Mouse (Mus musculus): ENCODE data around the gene Anks1b.

Anks1b gene

DNA sequence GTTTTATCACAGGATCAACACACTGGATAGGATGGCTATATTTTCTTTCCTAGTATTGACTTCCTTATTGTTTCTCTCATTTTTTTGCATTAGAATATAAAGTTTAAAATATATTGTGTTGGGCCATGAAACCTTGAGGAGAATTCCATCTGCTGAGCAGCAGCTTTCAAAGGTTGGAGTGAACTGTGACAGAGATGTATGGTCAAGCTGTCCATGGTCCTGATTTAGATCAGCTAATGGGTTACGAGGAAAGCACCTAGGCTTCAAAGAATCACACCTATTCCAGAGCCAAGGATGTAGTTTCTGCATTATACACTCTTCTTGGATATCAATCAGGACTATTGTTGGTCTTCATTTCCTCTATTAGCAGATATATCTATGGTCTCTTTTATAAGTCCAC lies 503.3 kb downstream of the Anks1b start:
- CTCF ChIA-PET = no interaction called here

DNA sequence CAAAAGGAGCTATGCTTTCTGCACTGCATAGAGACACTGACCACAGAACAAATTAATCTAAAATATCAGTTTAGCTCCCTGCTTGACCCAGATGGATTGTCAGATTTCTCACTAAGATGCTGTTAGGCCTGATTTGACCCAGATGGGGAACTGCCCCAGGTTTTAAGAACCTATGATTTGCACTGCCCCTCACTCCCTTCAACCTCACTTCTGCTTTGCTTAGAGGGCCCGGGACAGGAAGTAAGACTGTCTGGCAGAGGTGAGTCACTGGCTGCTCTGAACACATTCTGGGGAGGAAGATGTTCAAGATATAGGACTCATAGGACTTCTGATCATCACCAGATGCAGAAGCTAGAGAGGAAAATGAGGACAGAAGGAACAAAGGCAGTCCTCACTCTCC lies 506.8 kb downstream of the Anks1b start:
- CTCF ChIA-PET = no interaction called here

DNA sequence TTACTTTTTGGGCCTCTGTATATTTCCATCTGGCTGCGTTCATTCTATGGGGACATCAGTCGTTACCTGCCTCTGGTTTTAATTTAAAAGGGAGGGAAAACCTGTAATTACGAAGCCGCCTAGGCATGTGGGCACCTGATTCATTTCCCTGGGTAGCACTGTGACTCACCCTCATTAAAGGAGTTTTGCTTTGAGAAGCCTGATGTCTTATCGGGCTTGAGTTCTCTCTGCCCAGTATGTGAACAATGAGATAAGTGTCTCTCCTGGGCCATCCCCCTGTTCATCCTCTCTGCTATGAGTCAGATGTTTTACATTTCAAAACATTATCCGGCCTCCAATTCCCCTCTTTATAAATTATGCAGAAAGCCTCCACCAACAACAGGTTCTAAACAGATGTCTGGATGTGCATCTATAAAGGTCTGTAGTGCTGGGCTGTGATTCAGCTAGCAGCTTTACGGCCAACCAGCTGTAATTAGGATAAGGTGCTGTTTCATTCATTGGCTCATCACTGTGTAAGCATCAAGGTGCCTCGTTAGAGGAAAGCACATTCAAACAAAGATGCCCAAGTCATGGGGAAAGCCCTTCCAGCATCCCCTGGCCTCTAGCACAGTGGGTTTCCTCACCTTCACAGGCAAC lies 507.5 kb downstream of the Anks1b start:
- CTCF ChIA-PET = no interaction called here

DNA sequence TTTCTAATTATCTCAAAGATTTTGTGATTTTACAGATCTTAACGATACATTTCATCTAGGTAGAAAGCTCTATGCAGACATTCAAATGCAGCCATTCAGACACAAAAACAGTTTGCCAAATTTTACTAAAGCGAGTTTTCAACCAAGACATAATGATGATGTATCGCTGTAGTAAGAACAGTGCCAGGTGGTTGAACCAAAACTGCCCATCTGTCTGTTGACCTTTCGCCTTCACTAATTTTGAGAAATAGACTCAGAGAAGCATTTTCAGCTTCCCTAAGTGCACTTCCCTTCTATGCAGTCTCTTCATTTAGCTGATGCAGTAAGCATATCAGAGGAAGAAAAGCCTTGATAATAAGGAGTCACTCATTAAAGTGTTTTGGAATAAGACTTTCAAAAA lies 527.1 kb downstream of the Anks1b start:
- CTCF ChIA-PET = no interaction called here

GRCm38 (mm10) chr10:90408484-90408883 lies 535.2 kb downstream of the Anks1b start:
- CTCF ChIA-PET = no interaction called here

DNA sequence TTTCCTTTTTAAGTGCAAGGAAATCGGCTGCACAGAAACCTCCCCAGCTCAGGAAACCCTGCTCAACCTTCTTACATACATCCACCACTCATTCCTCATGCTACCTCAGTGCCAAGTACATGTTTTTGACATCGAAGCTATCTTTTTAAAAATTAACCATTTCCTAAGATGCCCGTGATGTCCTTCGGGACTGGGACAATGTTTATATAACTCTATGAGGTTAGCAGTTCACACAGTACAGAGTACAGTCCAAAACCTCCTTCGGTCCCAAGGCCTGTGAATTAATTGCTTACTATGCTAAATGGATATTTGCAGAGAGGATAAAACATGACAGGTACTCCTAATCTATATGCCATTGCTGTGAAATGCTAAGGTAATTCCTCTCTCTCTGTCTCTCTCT lies 558.2 kb downstream of the Anks1b start:
- CTCF ChIA-PET = no interaction called here

- CTCF ChIA-PET = no interaction called here
Observed at GRCm38 (mm10) chr10:90431974-90432373, 558.7 kb downstream of the Anks1b start.

DNA sequence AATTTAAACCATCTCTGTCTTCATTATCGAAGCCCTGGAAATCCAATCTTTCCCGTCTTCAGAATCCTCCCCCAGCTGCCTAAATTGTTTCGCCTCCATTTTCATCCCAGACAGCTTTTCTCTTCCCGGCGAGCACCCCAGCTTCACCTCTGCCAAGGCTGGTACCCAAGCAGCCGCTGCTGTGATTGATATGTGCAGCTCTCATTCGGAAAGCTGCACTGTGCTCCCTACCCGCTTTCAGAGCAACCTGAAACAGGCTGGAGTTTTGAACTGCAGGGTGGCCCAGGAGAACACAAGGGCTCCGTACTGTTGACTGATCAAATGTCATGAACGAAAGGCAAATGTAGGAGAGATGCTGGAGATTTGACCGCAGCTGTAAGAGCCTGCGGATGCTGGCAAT lies 559.2 kb downstream of the Anks1b start:
- CTCF ChIA-PET = no interaction called here

DNA sequence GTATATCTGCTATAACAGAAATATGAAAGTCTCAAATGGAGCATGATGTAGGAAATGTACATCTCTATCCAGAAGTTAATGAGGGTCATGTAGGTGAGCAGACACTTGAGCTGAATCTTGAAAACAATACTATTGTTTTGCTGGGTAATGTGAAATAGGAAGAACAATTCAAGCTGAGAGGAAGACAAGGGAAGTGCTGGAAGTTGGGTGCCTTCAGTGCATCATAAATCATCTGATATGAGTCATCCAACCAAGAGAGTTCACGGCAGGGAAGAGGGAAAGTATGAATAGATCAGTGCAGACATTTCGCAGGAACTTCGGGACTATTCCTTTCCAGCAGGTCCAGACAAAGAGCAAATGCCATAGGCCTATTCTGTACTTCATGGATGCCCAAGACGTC lies 567.7 kb downstream of the Anks1b start:
- CTCF ChIA-PET = no interaction called here

DNA sequence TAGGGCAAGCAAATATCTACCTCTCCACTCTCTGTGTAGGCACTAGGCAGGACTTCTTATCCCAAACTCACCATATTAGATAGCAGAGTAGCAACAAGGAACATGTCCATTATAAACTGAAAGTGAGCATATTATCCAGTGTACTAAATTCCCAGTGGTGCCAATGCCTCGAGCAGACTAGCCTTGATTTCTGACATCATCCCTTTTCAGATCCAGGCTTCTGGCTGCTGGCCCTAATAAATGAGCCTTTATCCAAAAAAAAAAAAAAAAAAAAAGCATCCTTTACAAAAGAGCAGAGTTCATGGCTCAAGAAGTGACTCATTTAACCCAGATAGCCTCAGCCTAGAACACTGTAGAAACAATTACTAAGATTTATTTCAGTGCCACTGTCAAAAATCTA lies 568.3 kb downstream of the Anks1b start:
- CTCF ChIA-PET = no interaction called here

DNA sequence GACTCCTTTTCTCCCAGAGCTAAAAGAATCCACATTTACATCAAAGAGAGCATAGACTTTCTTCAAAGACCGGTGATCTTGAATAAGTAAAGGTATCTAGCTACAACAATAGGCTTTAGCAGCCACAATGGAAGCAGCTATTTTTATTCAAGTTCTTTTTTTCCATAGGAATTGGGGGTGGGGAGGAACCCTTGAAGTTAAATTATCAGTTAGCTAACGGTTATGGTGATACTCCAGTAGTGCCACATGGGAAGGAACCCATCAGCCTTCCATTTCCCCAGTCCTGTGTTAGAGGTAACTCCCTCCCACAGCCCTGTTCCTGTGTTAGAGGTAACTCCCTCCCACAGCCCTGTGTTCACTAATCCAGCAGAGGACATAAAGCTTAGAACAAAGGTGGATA lies 591.6 kb downstream of the Anks1b start:
- CTCF ChIA-PET = no interaction called here

DNA sequence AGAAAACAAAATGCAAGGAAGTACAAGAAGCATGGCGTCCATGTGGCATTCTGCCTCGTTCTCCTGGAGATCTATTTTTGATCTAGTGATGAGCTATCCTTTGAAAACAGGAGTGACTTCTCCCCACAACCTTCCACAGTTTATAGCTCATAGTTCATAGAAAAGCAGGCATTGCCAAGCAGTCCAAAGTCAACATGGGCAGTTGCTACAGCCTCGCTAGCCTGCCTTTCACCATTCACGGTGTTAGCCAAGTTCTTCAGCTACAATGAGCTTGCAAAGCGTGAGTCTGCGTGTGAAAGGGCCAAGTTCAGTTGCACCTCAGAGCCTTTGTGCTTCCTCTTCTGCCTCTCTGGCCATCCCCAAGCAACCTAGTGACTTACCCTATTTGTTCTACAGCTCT lies 592.1 kb downstream of the Anks1b start:
- CTCF ChIA-PET = interaction anchor here (0.6 kb wide), 1 partner anchor 9 kb away, joined by 3 read pairs; no protein-coding TSS in a partner anchor

DNA sequence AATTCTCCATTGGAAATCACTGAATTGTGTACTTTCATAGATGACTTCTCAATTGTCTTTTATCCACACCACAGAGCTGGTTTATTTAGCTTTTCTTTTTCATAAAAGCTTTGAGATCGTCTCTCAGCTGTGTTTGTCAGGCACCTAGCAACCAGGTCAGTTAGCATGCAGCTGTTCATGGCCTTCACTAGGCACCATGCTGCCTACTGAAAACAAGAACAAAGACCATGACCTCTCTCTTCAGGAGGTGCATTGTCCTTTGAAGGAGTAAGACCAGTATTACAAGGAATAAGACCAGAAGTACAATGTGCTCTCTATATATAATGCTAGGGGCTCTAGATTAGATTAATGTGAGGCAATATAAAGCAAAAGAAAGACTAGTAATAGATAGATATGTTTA lies 594.2 kb downstream of the Anks1b start:
- CTCF ChIA-PET = no interaction called here

DNA sequence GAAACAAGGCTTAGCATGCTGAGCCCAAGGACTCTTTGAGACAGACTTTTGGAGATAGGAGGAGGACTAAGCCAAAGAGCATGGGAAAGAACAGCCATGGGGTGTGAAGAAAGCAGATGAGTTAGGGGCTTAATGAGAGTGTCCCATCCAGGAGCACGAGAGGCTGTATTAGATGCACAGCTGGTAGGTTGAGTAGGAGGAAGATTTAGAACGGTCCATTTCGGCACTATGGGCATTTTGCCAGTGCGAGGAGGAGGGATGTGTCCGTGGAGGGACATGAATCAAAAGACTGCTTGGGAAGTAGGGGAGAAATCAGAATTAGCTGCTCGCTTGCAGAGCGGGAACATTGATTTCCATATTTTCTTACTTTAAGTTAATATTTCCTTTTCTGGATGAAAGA lies 620.1 kb downstream of the Anks1b start:
- CTCF ChIA-PET = no interaction called here

GRCm38 (mm10) chr10:90493996-90494642 lies 620.8 kb downstream of the Anks1b start:
- CTCF ChIA-PET = no interaction called here

DNA sequence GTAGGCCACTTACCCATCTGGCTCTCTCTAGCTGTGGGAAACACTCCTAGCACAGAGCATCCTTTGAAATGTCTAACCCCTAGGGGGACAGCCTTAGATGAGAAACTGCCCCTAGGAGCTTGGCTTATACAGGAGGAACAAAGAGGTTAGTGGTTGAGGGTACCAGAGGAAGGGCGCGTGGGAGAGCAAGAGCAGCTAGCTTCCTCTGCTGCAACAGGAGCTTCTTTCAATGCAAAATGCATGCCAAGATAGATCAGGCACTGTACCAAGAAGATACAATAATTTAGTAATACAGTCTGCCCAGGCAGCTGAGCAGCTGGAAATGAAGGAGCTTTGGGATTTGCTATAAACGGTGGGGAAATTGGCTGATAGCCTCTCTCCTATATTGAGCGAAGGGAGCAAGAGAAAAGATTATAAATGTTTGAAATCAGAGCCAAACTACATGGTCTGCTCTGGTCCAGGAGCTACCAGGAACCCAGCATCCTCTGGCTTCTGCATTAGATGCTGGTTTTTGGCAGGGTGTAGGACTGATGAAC lies 621.7 kb downstream of the Anks1b start:
- CTCF ChIA-PET = no interaction called here

DNA sequence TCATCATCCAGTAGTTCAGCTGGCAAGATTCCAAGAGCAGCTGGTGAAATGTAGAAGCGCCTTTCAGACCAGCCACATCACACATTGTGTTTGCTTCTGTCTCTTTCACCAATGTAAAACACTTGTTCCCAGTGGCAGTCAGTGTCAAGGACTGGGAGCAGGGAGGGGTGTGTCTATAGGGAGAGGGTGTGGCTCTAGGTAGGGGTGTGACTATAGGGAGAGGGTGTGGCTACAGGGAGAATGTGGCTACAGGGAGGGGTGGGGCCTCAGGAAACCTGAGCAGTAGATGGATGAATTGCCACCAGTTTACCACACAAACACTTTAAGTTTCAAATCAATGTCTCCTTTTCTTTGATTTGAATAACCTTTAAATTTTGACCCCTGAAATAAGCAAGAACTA lies 634.3 kb downstream of the Anks1b start:
- CTCF ChIA-PET = no interaction called here

GRCm38 (mm10) chr10:90512801-90513200 lies 639.5 kb downstream of the Anks1b start:
- CTCF ChIA-PET = no interaction called here

- CTCF ChIA-PET = no interaction called here
Observed at GRCm38 (mm10) chr10:90531813-90532212, 658.5 kb downstream of the Anks1b start.

DNA sequence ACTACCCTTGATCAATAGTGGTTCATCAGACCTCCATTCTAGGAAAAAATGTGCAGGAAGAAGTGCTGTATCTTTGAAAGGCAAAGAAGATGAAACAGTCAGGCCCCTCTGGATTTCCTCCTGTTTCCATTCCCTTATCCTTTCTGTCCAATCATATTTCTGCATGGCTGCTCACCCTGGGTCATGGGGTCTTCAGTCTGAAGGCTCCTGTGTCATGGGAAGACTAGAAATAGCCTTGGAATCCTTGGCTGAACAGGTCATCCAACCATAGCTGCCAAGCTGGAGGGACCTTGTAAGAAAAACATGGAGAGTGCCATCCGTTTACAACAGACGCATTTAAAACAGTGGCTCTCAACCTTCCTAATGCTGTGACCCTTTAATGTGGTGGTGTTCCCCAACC lies 662.1 kb downstream of the Anks1b start:
- CTCF ChIA-PET = no interaction called here

GRCm38 (mm10) chr10:90546635-90547034 lies 673.3 kb downstream of the Anks1b start:
- CTCF ChIA-PET = no interaction called here

GRCm38 (mm10) chr10:90562906-90563305 lies 689.6 kb downstream of the Anks1b start:
- CTCF ChIA-PET = no interaction called here

DNA sequence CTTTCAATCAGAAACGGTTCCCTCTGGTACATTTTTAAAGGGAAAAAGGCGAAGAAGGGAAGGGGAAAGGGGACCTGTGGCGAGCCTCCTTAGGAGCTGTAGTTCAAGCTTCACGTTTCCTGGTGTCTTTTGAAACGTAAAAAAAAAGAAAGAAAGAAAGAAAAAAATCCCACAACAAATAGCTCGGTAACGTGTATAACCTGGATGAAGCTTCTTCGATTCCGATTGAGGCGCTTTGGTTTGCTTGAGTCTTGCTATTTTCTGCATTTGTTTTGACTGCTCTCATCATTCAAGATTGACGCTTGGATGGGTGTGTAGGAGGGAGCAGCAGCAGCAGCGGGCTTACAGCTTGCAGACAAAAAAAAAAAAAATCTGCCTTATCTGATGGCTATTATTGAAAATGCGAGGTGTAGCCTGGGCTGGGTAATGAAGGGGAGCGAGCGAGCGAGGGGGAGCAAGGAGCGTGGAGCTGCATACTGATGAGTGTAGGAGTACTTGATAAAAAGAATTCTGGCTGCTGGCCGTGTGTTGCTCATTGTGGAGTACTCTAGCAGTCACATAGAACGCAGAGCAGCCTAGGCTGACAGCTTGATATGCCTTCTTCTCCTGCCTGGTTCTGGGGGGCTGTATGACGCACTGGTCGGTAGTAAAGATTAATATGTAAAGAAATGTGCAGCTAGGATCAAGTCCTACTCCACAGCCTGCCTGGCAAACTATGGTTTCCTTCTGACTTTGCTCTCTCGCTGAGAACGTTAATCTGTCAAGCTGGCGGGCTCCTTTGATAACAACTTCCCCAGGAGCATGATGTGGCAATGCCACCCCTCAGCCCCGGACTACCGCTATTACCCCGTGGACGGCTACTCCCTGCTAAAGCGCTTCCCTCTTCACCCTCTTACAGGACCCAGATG lies 703.1 kb downstream of the Anks1b start:
- CTCF ChIA-PET = interaction anchor here (0.6 kb wide), 1 partner anchor 293 kb away, joined by 17 read pairs; no protein-coding TSS in a partner anchor

Measured in spleen, embryonic (tissue).